Mouse (Mus musculus): ENCODE measurements around the gene Gm3646. TPM values are rescaled to one million over a fixed set of nuclear protein-coding genes. Genes with fewer than 3 reads are reported as not detected.

Gm3646 gene
- not detected for polyA plus RNA-seq (2014; fragmentation: Illumina TruSeq; extraction: RNeasy Lipid Tissue Mini Kit (QIAGEN cat#74804); ENCODE audit: low read depth, low replicate concordance)

GRCm38 (mm10) chr1:39805243-39805979, at the start of gene Gm3646:
Gene Gm3646 (minus strand): TSS chr1:39805332.

Other genes with a start within 250 kb of the Gm3646 start
- 339 TPM for gene Rnf149, start 227.9 kb downstream of the Gm3646 start, polyA plus RNA-seq (2014; fragmentation: Illumina TruSeq; extraction: RNeasy Lipid Tissue Mini Kit (QIAGEN cat#74804); ENCODE audit: low read depth, low replicate concordance)
- 4.5 TPM for gene Creg2, start 153.9 kb downstream of the Gm3646 start, polyA plus RNA-seq (2014; fragmentation: Illumina TruSeq; extraction: RNeasy Lipid Tissue Mini Kit (QIAGEN cat#74804); ENCODE audit: low read depth, low replicate concordance)
- 1.6 TPM for gene Rfx8, start 84.3 kb downstream of the Gm3646 start, polyA plus RNA-seq (2014; fragmentation: Illumina TruSeq; extraction: RNeasy Lipid Tissue Mini Kit (QIAGEN cat#74804); ENCODE audit: low read depth, low replicate concordance)
- gene Map4k4, start 95.6 kb upstream of the Gm3646 start, polyA plus RNA-seq (2014; fragmentation: Illumina TruSeq; extraction: RNeasy Lipid Tissue Mini Kit (QIAGEN cat#74804); ENCODE audit: low read depth, low replicate concordance) = 64.1 TPM